Mouse (Mus musculus) stomach, postnatal 0 days (tissue): Measurements from ENCODE around the gene Cbr2. TPM values are rescaled to one million over a fixed set of nuclear protein-coding genes. Genes with fewer than 3 reads are reported as not detected.

ENCODE experiments used
- ATAC-seq: fragments of 200-750 bp; cut with Nextera tagmentation; 2 replicates; pipeline ENCODE4 v1.8.0; 2017; ENCODE audit not compliant: low FRiP score, low TSS enrichment
- DNase-seq: peaks from one replicate; pipeline ENCODE4 v3.0.0-alpha.2; 2016; ENCODE audit warnings: low spot score
- H3K27ac ChIP-seq: fragments of 300-500 bp; sonication (generic); replicated peaks from 2 replicates; pipeline ENCODE4 v1.5.1; 2014; ENCODE audit warnings: mild to moderate bottlenecking, control low read depth
- H3K27me3 ChIP-seq: fragments of 300-500 bp; sonication (generic); 2 replicates; pipeline ENCODE4 v1.6.1; 2014; ENCODE audit warnings: low read length; ENCODE audit not compliant: control insufficient read depth, insufficient read depth
- H3K36me3 ChIP-seq: fragments of 300-500 bp; sonication (generic); 2 replicates; pipeline ENCODE4 v1.6.1; 2014; ENCODE audit warnings: low read length, mixed read lengths; ENCODE audit not compliant: control insufficient read depth, insufficient read depth
- H3K4me1 ChIP-seq: fragments of 300-500 bp; sonication (generic); replicated peaks from 2 replicates; pipeline ENCODE4 v1.6.1; 2014; ENCODE audit warnings: antibody characterized with exemption; ENCODE audit not compliant: control insufficient read depth, insufficient read depth
- H3K4me2 ChIP-seq: fragments of 300-500 bp; sonication (generic); replicated peaks from 2 replicates; pipeline ENCODE4 v1.6.1; 2014; ENCODE audit warnings: low read depth, mild to moderate bottlenecking, control low read depth, moderate library complexity
- H3K4me3 ChIP-seq: fragments of 300-500 bp; sonication (generic); 2 replicates; pipeline ENCODE4 v1.5.1; 2014; ENCODE audit warnings: low read depth, low read length, control low read depth
- H3K9ac ChIP-seq: fragments of 300-500 bp; sonication (generic); 2 replicates; pipeline ENCODE4 v1.6.1; 2014; ENCODE audit warnings: mild to moderate bottlenecking, low read length, control low read depth, mixed read lengths
- H3K9me3 ChIP-seq: fragments of 300-500 bp; sonication (generic); 2 replicates; pipeline ENCODE4 v1.6.1; 2016; ENCODE audit warnings: low read length; ENCODE audit not compliant: control insufficient read depth
- CTCF ChIP-seq: IDR thresholded peaks from 2 replicates; pipeline ENCODE4 v1.5.1; 2016; ENCODE audit warnings: antibody characterized with exemption, low read depth, mild to moderate bottlenecking, moderate library complexity
- EP300 ChIP-seq: optimal IDR thresholded peaks from 2 replicates; pipeline ENCODE3; 2016; ENCODE audit warnings: antibody characterized with exemption
- WGBS: fragments of 180-500 bp; shearing (Covaris S2); extraction: QIAGEN DNeasy Blood & Tissue Kit; methylation state at CpG from one replicate; pipeline ENCODE4 v1.1.7; 2014; 5-methylcytosine and 5-hydroxymethylcytosine counted together
- polyA plus RNA-seq: library from polyadenylated mRNA; unstranded; fragments of >200 nt; fragmentation: Nextera tagmentation; extraction: Ambion mirVana; gene quantifications from 2 replicates; pipeline ENCODE4 v1.2.1, GENCODE M21; 2015

The Cbr2 gene
- polyA plus RNA-seq, 1 experiment from 2014 or later, result 160 TPM

DNA sequence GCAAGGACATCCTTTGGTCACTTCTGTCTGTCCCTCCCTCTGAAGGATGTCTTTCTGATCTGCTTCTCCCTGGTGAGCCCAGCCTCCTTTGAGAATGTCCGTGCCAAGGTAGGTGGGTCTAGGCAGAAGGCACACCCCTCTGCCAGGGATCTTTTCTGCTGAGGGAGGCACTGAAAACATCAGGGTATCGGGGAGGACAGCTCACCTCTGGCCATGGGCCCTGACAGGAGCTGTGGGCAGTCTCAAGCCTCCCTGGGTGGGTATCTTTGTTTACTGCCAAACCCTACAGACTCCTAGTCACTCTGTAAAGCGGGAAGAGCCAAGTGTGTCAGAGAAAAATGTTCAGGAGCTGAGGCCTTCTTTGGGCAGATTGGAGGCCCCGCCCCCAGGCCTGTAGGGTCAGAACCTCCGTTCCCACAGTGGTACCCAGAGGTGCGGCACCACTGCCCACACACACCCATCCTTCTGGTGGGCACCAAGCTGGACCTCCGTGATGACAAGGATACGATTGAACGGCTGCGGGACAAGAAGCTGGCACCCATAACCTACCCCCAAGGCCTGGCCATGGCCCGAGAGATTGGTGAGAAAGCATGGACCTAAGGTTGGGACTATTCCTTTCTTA, 9.0 kb downstream of the Cbr2 start:
- peak; percentile 24 for DNase-seq
- Histone ChIP-seq H3K9ac (no peak overlapping the region), H3K4me2 (no peak overlapping the region; the same call in 1 of the 2 replicates), H3K36me3 (no peaks in the 10 kb centered on the region), H3K4me3 (no peak overlapping the region), H3K27me3 (no peaks in the 10 kb centered on the region), H3K4me1 (peaks cover 8% of the 10 kb centered on the region; the same call in 1 of the 2 replicates), H3K27ac (no peak overlapping the region), H3K9me3 (no peaks in the 10 kb centered on the region)
- ATAC-seq, result no peak
- no peak for TF ChIP-seq EP300
- TF ChIP-seq CTCF, result no peak
- WGBS, result 78% methylated on average over 11 of the region's 11 CpGs

DNA sequence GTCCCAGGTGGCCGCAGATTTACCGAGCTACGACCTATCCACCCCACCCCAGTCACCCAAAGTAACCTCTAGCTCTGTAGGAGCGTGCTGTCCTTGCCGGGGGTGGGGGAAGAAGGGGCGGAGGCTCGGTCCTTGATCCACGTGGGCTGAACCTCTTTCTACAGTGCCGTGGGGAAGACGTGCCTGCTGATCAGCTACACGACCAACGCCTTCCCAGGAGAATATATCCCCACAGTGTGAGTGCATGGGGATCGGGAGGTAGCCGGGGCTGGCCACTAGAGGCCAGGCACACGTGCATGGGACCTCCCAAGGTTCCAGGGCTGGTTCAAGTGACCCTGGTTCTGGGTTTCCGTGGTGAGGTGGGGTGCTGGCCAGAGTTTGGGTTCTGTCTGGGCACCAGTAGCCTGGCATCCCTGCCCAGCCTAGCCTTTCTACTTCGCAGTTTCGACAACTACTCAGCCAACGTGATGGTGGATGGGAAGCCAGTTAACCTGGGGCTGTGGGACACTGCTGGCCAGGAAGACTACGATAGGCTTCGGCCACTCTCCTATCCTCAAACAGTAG, 9.8 kb downstream of the Cbr2 start:
- Histone ChIP-seq H3K27ac (no peak overlapping the region), H3K36me3 (0 out of 2 replicates have a peak, but pooled peaks cover 6% of the 10 kb centered on the region), H3K4me3 (peak overlapping the region; percentile 54), H3K9me3 (no peaks in the 10 kb centered on the region), H3K4me2 (peak overlapping the region; percentile 96), H3K9ac (peak overlapping the region; percentile 67; the same call in 1 of the 2 replicates), H3K4me1 (peaks cover 8% of the 10 kb centered on the region; the same call in 1 of the 2 replicates), H3K27me3 (no peaks in the 10 kb centered on the region)
- WGBS, result 21% methylated on average over 21 of the region's 21 CpGs
- TF ChIP-seq EP300 (no peak), CTCF (0 out of 2 replicates have a peak, but pooled peaks have one; percentile 25)
- no peak for DNase-seq
- ATAC-seq, result peak; percentile 6; the same call in 1 of the 2 replicates

DNA sequence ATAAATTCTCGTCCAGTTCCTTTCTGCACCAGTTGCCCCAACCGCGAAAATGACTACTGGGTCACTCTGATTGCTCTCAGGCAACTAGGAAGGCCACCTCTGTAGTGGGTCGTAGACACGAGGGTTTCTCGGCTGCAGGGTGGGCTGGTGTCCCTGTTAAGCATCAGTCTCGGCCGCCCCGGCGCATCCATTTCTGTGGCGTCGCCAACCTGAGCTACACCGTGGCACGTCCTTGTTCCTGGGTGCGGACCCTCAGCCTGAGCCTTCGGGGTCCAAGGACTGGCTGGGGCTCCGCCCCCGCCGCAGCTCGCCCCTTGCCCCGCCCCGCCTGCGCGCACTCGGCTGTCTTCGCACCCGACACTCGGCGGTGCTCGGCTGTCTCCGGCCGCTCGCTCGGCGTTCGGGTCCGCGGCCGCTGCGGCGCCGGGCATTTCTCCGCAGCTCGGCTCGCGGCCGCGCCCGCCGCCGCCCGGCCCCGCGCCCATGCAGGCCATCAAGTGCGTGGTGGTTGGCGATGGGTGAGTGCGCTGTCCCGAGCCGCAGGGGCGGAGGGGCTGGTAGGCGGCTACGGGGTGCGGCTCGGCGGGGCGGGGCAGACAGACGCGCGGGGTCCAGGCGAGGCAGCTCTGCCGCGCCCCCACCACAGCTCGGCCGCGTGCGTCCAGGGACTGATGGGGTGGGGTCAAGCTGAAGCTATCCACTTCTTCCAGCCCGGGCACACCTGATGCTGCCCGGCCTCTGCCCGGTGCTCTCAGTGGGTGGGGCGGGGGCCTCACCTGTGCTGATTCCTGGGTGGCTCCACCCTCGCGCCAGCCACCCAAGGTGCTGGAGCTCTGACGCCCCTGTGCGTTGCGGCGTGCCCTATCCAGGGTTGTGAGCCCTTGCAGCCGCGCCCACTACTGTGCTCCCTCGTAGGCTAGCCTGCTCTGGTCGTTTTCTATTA, 10.5 kb downstream of the Cbr2 start, which contains the start of gene Rac3:
TSS of gene Rac3 (plus strand) at position 347 of the 943 bp plus-strand sequence.
- Histone ChIP-seq H3K27me3 (no peaks in the 10 kb centered on the region), H3K4me1 (peaks cover 5% of the 10 kb centered on the region; the same call in 1 of the 2 replicates), H3K27ac (peak within 1 kb of the TSS; percentile 61), H3K9me3 (no peaks in the 10 kb centered on the region), H3K36me3 (peaks cover 8% of the 10 kb centered on the region; the same call in 1 of the 2 replicates), H3K4me3 (peak within 1 kb of the TSS; percentile 54), H3K9ac (peak within 1 kb of the TSS; percentile 67), H3K4me2 (peak within 1 kb of the TSS; percentile 96)
- WGBS, result under 1% methylated on average over 79 of the region's 90 CpGs
- ATAC-seq, result peak; percentile 78
- no peak for TF ChIP-seq CTCF
- no peak for TF ChIP-seq EP300
- DNase-seq, result peak; percentile 85

DNA sequence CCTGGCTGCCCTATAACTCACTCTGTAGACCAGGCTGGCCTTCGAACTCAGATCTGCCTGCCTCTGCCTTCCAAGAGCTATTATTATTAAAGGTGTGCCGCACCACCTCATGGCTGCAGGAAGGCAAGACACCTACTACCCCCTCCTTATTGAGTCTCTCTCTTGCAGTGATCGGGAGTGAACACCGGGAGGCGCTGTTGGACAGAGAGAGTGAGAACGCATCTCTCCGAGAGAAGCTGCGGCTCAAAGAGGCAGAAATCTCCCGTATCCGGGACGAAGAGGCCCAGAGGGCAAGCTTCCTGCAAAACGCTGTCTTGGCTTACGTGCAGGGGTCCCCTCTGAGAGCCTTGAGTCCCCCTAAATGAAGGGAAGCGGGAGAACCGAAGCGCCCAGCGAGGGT, 11.5 kb downstream of the Cbr2 start:
- peak overlapping the region; percentile 96 for H3K4me2 ChIP-seq
- H3K4me3 ChIP-seq, result peak overlapping the region; percentile 54; the same call in 1 of the 2 replicates
- H3K36me3 ChIP-seq, result peaks cover 8% of the 10 kb centered on the region; the same call in 1 of the 2 replicates
- peak overlapping the region; percentile 67; the same call in 1 of the 2 replicates for H3K9ac ChIP-seq
- peak; percentile 96 for DNase-seq
- no peaks in the 10 kb centered on the region for H3K27me3 ChIP-seq
- peak; percentile 48 for ATAC-seq
- H3K27ac ChIP-seq, result peak overlapping the region; percentile 61
- H3K4me1 ChIP-seq, result peaks cover 5% of the 10 kb centered on the region; the same call in 1 of the 2 replicates
- H3K9me3 ChIP-seq, result no peaks in the 10 kb centered on the region
- 13% methylated on average over 17 of the region's 17 CpGs for WGBS
- TF ChIP-seq CTCF (peak; percentile 97), EP300 (no peak)

DNA sequence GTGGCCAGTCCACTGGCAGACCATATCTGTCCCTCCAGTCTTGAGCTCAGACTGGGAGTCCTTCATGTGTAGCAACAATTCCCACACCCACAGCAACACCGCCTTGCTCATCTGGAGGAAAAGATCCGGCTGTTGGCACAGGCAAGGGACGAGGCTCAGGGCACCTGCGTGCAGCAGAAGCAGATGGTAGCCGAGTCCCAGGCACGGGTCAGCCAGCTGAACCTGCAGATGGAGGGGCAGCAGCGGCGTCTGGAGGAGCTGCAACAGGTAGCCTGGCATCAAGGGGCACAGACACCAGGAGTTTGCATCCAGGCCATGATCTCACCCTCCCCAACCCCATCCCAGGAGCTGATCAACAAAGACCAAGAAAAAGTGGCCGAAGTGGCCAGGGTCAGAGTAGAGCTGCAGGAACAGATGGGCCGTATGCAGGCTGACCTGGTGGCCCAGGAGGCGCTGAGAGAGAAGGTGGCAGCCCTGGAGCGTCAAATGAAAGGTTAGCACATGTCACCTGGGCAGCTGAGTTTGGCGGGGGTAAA, 12.0 kb downstream of the Cbr2 start:
- Histone ChIP-seq H3K9me3 (no peaks in the 10 kb centered on the region), H3K4me3 (no peak overlapping the region), H3K9ac (no peak overlapping the region), H3K4me2 (no peak overlapping the region), H3K27me3 (no peaks in the 10 kb centered on the region), H3K4me1 (peaks cover 5% of the 10 kb centered on the region; the same call in 1 of the 2 replicates), H3K27ac (no peak overlapping the region), H3K36me3 (peaks cover 8% of the 10 kb centered on the region; the same call in 1 of the 2 replicates)
- DNase-seq (no peak), ATAC-seq (no peak)
- 89% methylated on average over 13 of the region's 13 CpGs for WGBS
- TF ChIP-seq CTCF, result no peak
